Mouse (Mus musculus) right cerebral cortex, postnatal 25 days (tissue): ENCODE measurements around the gene Dhx9.
A peak's percentile ranks its signal among the peaks of the same experiment; 100 is the strongest.
"Not testable (repeated sequence)": the region's sequence is repeated elsewhere in the genome, so short reads cannot be mapped to it uniquely, and the experiment has no call there.

Source experiments
- DNase-seq: peaks from one replicate; pipeline ENCODE4 v3.0.0; 2022

Dhx9 gene

DNA sequence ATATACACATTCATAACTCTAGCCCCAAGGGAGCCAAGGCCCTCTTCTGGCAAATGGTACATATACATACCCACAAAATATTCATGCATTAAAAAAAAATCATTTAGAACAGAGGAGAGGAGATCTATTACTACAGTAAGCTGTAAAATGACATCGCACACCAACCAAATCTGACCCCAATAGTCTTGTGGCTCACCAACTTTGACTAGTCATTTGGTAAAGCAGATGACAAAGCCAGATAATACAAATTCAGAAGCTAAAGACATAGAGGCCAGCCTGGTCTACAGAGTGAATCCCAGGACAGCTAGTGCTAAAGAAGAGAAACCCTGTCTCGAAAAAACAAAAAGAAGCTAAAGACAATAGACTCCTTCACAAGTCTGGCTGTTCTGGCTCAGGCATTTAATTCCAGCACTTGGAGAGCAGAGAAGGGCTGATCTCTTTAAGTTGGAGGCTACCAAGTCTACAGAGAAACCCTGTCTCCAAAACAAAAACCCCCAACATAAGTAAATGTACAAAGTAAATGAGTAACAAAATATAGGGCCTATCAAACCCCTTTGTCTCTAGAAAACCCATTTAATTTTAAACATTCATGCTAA is 2.2 kb downstream of the Dhx9 start:
- no peak for DNase-seq

DNA sequence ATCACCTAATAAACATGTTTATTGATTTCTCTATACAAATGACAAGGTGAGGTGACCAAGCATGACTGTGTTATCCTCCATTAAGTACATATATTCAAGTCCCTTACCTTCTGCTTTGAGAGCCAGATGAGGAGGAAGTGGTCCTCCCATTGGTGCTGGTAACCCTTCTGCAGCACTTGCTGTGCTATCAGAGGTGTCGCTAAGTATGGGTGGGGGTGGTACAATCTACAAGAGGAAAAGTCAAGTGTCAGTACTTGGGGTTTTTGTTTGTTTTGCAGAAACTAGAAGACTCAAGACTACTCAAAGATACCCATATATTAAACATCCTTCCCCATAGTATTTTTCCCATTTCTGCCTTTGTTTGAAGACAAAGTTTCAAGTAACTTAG is 6.4 kb downstream of the Dhx9 start:
- no peak for DNase-seq

DNA sequence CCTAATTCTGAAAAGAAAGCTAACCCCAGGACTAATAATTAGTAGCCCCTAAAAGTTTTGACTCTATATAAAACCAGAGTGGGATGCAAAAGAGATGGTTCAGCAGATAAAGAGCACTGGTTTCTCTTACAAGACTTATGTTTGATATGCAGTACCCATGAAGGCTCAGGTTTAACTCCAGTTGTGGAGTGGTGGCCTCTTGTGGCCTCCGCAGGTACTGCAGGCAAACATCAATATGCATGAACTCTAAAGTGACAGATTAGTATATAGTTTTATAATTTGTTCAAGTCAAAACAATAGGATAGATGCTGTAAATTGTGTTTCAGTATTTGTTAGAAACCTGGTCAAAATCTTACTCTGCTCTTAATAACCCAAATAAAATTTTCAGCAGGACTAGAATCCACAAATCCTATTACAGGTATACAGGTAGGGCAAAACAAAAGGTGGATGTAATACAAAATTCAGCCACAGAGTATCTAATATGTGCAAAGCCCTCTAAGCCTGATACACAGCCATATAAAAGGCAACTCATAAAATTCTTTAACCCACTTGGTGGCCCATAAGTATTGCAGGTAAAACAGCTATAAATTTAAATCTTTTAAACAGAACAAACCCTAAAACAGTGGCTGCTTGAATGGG is 7.0 kb downstream of the Dhx9 start:
- peak; percentile 36 for DNase-seq

DNA sequence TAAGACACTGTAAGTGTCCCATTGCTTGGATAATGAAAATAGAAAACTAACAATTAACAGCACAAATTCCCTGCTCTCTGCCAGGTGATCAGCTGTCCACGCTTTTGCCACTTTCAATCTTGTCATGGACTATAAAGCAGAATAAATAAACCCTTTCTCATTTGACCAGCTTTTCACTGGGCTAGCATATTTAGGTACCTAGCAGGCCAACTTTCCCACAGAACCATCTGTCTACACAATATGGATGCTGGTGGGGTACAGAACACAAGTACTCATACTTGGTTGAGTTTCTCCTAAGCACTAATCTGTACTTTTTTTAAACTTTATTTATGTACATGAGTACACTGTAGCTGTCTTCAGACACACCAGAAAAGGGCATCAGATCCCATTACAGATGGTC is 8.2 kb downstream of the Dhx9 start:
- DNase-seq = no peak

DNA sequence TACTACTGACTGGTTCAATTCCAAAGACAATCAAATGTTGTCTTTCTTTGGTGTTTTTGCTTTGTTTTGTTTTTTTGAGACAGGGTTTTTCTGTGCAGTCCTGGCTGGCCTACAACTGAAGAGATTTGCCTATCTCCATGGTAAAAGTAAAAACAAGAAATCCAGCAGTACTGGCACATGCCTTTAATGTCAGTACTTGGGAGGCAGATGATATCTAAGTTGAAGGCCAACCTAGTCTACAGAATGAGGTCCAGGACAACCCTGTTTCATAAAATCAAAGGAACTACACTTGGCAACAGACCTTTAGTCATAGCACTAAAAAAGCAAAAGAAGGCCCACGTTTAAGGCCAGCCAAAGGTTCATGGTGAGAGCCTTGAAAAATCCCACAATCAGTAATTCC is 25.7 kb downstream of the Dhx9 start:
- DNase-seq = no peak

DNA sequence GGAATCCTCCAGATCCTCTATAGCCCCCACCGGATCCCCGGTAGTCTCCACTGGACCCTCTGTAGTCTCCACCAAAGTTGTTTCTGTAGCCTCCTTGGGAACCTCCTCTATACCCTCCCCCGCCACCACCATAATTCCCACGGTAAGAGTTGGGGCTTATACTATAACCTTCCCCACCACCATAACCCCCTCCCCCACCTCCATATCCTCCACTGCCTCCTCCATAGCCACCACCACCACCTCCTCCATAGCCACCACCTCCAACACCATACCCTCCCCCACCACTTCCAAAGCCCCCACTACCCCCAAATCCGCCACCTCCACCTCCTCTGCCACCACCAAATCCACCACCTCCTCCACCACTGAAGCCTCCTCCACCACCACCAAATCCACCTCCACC is 31.3 kb downstream of the Dhx9 start:
- DNase-seq = no peak

DNA sequence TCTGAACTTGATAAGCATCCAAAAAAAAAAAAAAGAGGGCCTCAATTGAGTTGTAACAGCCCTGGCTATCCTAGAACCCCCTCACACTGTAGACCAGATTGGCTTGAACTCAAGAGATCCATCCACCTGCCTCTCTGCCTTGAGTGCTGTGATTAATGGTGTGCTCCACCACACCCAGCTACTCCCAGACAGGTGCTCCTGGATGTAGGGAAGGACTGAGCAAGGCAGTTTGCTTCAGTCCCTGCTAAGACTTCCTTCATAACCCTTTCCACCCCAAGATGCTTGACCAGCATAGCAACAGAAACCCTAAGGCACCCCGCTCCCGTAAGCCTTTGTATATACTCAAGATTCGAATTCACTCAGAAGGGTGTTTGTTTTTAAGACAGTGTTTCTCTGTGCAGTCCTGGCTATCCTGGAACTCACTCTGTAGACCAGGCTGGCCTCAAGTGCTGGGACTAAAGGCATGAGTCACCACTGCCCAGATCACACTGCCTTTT is 34.3 kb downstream of the Dhx9 start:
- DNase-seq = no peak

DNA sequence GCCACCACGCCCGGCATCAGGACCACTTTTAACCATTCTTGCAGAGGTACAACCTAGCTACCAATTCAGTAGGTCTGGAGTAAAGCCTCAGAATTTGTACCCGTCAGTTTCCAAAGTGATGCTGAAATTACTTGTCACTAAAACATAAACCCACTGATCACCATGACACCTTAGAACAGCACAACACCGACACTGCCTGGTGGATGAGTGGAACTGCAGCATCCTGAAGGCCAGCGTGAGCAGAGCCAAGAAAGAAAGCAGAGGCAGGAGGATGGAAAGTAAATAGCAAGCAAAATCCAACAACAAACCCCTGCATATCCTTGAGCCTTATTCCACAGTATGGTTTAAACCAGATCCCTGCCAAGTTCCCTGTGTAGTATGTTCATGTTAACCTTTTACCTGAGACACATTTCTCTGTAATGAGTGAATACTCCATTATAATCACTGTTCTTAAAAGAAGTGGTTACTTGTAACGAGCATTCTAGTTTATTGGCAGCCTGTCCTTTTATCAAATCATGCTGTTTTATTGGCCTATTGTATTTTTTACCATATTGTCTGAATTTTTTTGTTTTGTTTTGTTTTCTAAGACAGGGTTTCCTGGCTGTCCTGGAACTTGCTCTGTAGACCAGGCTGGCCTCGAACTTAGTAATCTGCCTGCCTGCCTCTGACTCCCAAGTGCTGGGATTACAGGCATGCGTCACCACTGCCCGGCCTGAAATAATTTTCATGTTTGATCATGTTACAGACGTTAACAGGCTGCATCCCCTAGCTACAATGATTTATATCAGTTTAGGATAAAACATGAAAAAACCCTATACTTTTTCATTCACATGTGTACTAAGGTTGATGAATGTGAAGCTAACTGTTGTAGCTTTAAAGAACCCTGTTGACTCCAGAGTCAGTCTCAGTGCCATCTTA is 36.0 kb downstream of the Dhx9 start:
- DNase-seq = peak; percentile 29

DNA sequence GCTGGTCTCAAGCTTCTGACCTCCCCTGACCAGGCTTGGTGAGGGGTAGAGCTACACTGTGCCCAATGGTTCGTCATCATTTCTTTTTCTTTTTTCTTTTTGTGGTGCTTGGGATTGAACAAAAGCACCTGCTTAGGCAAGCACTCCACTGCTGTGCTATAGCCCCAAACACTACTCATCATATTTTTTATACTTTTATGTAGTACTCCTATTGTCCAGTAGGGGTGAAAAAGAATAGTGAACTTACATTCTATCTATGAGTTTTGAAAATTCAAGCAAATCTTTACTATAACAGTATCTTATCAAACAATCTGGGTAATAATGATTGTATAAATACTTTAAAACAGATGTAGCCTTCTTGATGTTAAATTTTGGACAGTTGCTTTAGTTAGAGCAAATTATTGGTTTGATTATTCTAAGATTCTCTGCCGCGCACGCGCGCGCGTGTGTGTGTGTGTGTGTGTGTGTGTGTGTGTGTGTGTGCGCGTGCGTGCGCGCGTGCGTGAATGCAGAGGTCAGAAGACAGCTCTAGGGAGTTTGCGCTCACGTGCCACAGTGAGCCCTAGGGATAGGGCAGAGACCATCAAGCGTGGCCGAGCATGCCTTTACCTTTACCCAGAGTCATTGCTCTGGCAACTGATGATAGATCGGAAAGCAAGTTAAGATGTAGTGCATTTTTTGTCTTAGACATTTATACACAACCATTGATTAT is 41.2 kb downstream of the Dhx9 start:
- no peak for DNase-seq

DNA sequence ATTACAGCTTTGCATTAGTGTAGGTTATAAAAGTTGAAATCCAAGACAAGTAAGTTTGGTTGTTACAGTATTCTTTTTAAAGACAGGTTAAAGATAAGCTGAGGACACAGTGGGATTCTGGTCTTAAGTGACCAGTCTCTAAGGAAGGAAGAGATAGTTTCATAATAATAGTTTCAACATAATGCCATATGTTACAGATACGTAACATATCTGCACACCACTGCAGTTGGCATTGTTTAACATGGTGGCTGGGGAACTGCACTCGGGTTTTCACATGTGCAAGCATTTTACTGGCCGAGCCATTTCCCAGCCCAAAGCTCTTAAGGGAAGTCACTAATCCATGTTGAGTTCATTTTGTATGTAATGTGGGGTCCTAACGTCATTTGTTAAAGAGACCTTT is 43.8 kb downstream of the Dhx9 start:
- no peak for DNase-seq

DNA sequence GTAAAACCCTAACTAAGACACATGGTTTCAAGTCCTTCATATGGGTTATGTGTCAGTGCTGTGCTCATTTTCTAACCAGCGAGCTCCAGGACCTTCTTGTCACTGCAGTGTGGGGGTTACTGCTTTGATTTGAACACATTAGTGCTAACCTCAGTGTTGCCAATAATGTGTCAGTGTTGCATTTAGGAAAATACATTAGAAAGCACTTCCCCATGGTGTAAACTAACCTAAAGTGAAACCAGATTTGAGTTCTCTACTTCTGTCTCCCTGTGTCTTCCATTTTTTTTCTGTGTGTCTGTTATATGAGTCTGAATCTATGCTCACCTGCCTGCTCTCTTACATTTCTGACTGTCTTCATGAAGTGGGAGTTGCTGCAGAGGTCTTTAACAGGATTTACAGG is 44.4 kb downstream of the Dhx9 start:
- DNase-seq = no peak

DNA sequence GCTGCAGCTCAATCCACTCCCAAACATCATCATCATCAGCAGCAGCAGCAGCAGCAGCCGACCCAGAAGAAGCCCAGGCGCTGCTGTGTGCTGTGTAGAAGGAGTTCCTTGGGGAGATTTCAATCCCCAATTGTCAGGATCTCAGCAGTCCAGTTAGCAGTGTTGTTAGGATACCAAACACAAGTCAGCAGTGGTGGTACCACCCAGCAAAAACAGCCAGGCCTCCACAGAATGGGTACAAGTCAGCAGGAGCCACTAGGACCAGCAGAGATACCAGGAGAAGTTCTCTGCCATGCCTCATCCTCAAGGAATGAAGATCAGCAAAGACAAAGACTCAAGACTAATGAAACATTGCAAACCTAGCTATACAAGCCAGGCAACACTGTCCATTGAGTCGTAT is 45.8 kb downstream of the Dhx9 start:
- DNase-seq = no peak

DNA sequence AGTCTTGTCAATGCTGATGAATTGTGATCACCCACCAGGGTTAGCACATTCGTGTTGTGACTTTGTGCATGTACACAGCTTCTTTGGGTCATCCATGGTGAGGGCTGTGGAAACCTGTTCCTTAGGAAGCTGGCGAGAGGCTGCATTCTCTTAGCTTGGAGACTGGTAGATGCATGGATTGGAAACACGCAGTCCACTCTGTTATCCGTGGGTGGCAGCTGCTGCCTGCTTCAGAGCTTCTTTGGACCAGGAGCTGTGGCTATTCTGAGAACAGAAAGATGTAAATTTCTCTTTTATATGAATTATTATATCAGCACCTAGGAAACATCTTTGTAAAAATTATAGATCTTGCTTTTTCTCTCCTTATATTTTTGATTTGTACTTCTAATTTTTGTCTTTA is 46.7 kb downstream of the Dhx9 start:
- DNase-seq = no peak

DNA sequence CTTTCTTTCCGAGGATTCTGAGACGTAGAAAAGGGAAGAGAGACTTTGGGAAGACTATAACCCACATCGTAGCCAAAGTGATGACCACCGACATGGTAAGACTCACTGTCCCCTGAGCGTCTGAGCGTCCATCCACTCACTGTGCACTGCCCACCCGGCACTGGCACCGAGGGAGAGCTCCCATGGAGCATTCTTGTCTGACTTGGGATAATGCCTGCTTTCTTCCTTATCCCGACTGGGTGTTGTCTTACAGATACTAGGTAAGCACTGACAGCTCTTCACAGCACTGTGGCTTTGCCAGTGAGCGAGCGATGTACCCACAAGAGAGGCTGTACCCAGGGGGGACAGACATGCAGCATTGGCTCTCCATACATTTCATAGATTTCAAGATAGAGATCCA is 49.9 kb downstream of the Dhx9 start:
- no peak for DNase-seq

DNA sequence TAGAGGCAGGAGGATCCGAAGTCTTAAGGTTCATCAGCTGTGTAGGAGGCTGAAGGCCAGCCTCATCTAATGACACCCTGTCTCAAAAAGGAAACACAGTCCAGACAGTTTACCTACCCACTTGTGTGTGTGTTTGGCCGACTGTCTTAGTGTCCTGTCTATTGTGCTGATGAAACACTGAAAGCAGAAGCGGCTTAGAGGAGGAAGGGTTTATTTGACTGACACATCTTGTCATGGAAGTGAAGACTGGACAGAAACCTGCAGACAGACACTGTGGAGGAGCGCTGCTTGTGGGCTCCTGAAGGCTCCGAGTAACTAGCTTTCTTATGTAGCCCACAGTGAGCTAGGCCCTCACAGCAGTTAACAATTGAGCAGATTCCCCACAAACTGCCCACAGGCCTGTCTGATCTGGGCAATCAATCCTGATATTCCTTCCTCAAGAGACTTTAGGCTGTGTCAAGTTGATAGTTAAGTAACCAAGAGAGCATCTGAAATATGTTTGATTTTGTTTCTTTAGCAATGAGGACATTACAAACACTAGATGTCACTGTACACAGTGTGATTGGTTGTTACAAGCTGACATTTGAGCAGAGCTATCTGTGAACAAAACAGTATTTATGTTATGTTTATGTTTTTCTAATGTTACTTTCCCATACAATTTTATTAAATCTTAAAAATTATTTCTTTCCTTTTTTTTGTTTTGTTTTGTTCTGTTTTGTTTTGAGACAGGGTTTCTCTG is 53.4 kb downstream of the Dhx9 start:
- DNase-seq = no peak

DNA sequence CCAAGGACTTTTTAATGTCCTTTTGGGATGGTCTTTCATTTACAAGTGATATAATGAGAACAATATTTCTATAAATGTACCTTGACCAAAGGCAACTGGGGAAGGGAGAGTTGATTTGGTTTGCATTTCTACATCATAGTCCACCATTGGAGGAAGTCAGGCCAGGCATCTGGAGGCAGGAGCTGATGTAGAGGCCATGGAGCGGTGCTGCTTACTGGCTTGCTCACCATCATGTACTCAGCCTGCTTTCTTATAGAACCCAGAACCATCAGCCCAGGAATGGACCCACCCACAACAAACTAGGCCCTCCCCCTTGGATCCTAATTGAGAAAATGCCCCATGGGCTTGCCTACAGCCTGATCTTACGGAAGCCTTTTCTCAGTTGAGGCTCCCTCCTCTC is 55.1 kb downstream of the Dhx9 start:
- DNase-seq = no peak

DNA sequence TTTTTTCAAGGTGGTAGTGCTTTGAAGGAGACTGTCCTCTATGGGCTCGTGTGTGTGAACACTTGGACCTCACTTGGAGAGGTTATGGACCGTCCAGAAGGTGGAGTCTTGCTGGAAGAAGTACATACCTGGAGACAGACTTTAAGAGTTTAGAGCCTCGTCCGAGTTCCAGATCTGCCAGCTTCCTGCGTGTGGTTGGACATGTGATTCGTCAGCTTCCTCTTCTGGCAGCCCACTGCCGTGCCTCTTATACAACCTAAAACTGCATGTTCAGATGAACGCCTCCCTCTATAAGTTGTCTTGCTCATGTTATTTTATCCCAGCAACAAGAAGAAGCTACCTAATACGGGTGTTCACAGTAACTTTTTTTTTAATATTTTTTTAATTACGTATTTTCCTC is 55.8 kb downstream of the Dhx9 start:
- no peak for DNase-seq

DNA sequence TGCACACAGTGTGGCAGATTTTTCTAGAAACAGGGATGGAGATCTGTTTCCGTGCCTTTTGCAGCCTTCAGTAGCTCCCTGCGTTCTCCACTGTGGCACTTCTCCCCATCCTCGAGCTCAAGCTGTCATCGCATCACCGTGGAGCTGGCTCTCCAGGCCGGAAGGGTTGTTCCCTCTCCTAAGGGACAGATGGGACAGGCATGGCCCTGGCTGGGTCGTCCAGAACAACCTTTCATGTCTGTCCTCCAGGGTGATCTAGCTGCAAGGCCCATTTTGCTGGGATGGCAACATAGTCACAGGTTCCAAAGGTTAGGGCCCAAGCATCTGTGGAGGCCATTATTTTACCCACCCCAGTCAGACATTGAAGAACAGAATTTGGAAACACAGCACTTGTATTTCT is 56.3 kb downstream of the Dhx9 start:
- DNase-seq = no peak

DNA sequence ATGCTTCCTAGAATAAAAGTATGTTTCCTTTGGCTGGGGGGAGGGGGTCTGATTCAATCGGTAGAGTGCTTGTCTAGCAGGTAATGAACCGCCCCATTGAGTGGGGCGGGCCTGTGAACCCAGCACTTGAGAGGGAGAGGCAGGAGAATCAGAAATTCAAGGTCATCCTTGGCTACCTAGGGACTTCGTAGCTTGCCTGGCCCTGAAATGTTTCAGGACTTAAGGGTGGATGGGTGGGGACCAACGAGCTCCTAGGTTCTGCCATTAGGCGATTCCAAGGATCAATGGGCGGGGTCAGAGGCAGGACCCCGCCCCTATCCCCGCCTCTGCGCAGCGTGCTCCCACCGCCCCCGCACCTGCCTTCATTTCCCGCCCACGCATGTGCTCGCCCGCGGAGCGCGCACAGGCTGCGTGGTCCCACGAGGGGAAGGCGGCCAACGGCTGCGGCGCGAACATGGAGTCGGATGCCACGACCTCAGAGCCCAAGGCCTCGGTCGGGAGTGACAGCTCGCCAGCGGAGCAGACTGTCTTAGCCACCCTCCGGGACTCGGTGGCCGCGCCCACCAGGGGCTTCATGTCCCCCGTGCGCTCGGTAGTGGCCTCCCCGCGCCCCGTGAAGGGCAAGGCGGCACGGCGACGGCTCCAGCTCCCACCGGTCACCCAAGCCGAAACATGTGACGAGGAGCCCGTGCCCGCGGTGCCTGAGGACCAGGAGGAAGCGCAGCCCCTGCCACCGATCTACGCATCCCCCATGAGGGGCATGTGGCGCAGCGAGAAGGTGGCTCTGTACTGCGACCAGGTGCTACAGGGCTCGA is 62.5 kb downstream of the Dhx9 start, which contains the start of gene Shcbp1l:
Gene Shcbp1l, plus strand, starts transcription at position 393 of the 815 bp plus-strand sequence.
- DNase-seq = peak; percentile 72

DNA sequence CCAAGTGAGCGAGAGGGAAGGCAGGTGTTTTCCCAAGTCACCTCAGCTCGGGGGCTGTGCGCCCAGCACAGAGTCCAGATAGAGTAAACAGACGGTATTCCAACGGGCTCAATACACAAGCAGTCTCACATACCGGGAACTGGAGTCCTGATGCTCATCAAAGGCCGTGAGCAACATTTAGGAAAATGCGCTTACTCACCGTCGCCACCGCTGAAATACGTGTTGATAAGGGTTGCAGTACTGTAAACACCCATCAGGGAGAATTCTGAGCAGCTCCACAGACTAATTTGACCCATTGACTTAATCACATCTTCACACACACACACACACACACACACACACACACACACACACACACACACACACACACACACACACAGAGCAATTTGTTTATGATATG is 63.2 kb downstream of the Dhx9 start:
- DNase-seq = no peak

DNA sequence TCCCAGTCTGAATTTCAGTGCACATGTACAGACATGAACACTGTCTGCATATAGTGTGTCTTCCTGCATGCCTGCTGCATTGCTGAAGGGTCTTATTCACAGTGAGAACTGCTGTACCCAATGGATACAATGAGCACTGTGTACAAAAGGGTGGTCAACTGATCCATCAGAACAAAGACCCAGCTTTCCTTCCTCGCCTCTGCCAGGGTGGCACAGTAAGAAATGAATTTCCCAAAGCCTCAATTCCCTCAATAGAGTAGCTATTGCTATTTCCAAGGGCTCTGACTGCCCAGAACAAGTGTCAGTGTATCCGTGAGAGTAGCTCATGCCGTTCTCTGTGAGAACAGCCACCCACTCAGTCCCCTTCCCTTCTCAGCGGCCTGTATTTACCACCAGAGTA is 69.7 kb downstream of the Dhx9 start:
- not testable (repeated sequence) for DNase-seq
